Mouse (Mus musculus) myocyte (in vitro differentiated cells): ENCODE data around the gene Pja2. TPM values are rescaled to one million over a fixed set of nuclear protein-coding genes. Genes with fewer than 3 reads are reported as not detected.

Source experiments
- H3K27me3 ChIP-seq: one replicate; pipeline ENCODE4 v1.6.1; 2011; ENCODE audit not compliant: control insufficient read depth, insufficient read depth, insufficient read length
- H3K36me3 ChIP-seq: one replicate; pipeline ENCODE4 v1.6.1; 2011; ENCODE audit not compliant: control insufficient read depth, insufficient read depth
- H3K4me2 ChIP-seq: one replicate; pipeline ENCODE4 v1.6.1; 2011; ENCODE audit warnings: low read depth, control low read depth
- H3K4me3 ChIP-seq: one replicate; pipeline ENCODE4 v1.5.1; 2011; ENCODE audit warnings: mild to moderate bottlenecking, control low read depth, moderate library complexity
- H3K79me2 ChIP-seq: one replicate; pipeline ENCODE4 v1.6.1; 2011; ENCODE audit not compliant: control insufficient read depth, insufficient read depth
- H3ac ChIP-seq: one replicate; pipeline ENCODE4 v1.6.1; 2011; ENCODE audit not compliant: control insufficient read depth, insufficient read length
- MYOD1 ChIP-seq, 3 experiments: IDR thresholded peaks; one replicate each; pipeline ENCODE4 v1.6.1; 2011; ENCODE audit warnings: control low read depth in 2 of 3, low read depth in 2 of 3, mild to moderate bottlenecking in 2 of 3, moderate library complexity in 1 of 3; ENCODE audit not compliant: insufficient read length in 2 of 3, control insufficient read depth in 1 of 3
- POLR2AphosphoS2 ChIP-seq: IDR thresholded peaks from one replicate; pipeline ENCODE4 v1.6.1; 2011; ENCODE audit warnings: low read depth, control low read depth; ENCODE audit not compliant: insufficient read length
- polyA plus RNA-seq: library from polyadenylated mRNA; unstranded; fragments of >200 nt; fragmentation: generic; extraction: Trizol; gene quantifications from one replicate; pipeline ENCODE4 v1.2.1, GENCODE M21; 2012; ENCODE audit warnings: missing spikeins

Pja2 gene
- polyA plus RNA-seq, 1 experiment, result 30.3 TPM

GRCm38 (mm10) chr17:64231172-64231571 is 100.5 kb downstream of the Pja2 start:
- H3ac ChIP-seq, result no peak overlapping the region
- H3K36me3 ChIP-seq, result no peaks in the 10 kb centered on the region
- TF ChIP-seq POLR2AphosphoS2 (no peak), MYOD1 (IDR thresholded peaks at IDR 0.05; ENCODE audit: control insufficient read depth in 1 of 3, insufficient read length in 2 of 3, low read depth in 2 of 3) (no peak)
- H3K4me3 ChIP-seq, result no peak overlapping the region
- no peaks in the 10 kb centered on the region for H3K79me2 ChIP-seq
- no peak overlapping the region for H3K4me2 ChIP-seq
- H3K27me3 ChIP-seq, result no peaks in the 10 kb centered on the region
